Mouse (Mus musculus): ENCODE data around the gene Cyp4f13.

DNA sequence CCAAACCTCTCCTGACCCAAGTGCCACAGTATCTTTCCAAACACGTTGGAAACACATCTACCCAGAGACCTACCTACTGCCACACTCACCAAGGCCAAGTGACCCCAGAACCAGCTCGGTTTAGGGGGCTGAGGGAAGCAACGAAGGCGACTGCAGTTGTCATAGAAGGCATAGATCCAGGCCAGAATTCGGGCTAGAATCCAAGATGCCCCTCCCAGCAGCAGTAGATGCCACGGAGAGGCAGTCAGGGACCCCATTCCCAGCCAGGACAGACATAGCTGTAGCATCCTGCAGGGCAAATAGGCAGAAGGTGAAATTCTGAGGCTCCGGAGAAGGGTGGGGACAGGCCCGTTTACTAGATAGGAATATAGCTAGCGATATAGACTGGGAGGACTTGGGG, 486 bp downstream of the Cyp4f13 start:
- no peak for TF ChIP-seq CTCF (IDR thresholded peaks at IDR 0.05; ENCODE audit: low read depth)
- TF ChIP-seq EP300 (IDR thresholded peaks at IDR 0.05; ENCODE audit: low read depth), result no peak
